Mouse (Mus musculus) midbrain, embryonic 10.5 days (tissue): ENCODE data around the gene Siah2. TPM values are rescaled to one million over a fixed set of nuclear protein-coding genes. Genes with fewer than 3 reads are reported as not detected.

Experiments
- DNase-seq: peaks from one replicate; pipeline ENCODE4 v3.0.0-alpha.2; 2017; ENCODE audit warnings: low spot score
- H3K27ac ChIP-seq: fragments of 300-500 bp; sonication (generic); replicated peaks from 2 replicates; pipeline ENCODE4 v1.5.1; 2016; ENCODE audit warnings: mild to moderate bottlenecking
- H3K27me3 ChIP-seq: fragments of 300-500 bp; sonication (generic); 2 replicates; pipeline ENCODE4 v1.6.1; 2016; ENCODE audit warnings: low read depth, mild to moderate bottlenecking; ENCODE audit not compliant: poor library complexity, severe bottlenecking
- H3K36me3 ChIP-seq: fragments of 300-500 bp; sonication (generic); 2 replicates; pipeline ENCODE4 v1.6.1; 2016; ENCODE audit warnings: mild to moderate bottlenecking, moderate library complexity
- H3K4me1 ChIP-seq: fragments of 300-500 bp; sonication (generic); 2 replicates; pipeline ENCODE4 v1.6.1; 2016
- H3K4me3 ChIP-seq: fragments of 300-500 bp; sonication (generic); 2 replicates; pipeline ENCODE4 v1.5.1; 2016; ENCODE audit warnings: mild to moderate bottlenecking, moderate library complexity
- H3K9me3 ChIP-seq: fragments of 300-500 bp; sonication (generic); replicated peaks from 2 replicates; pipeline ENCODE4 v1.6.1; 2016; ENCODE audit warnings: mild to moderate bottlenecking
- WGBS: fragments of 180-500 bp; shearing (Covaris S2); methylation state at CpG from one replicate; pipeline ENCODE4 v1.1.7; 2016; 5-methylcytosine and 5-hydroxymethylcytosine counted together
- polyA plus RNA-seq: library from polyadenylated mRNA; unstranded; fragments of >200 nt; fragmentation: Nextera tagmentation; extraction: Ambion mirVana; gene quantifications from 2 replicates; pipeline ENCODE4 v1.2.1, GENCODE M21; 2016

Siah2 gene
- polyA plus RNA-seq, 1 experiment from 2014 or later = 2.7 TPM

- H3K4me1 ChIP-seq = peaks cover 33% of the 10 kb centered on the region
- H3K27ac ChIP-seq = no peak overlapping the region
- H3K4me3 ChIP-seq = no peak overlapping the region
- no peaks in the 10 kb centered on the region for H3K9me3 ChIP-seq
- no peak for DNase-seq
- 0 out of 2 replicates have a peak, but pooled peaks cover 7% of the 10 kb centered on the region for H3K36me3 ChIP-seq
- WGBS = 74% methylated on average over 4 of the region's 4 CpGs
- no peaks in the 10 kb centered on the region for H3K27me3 ChIP-seq
Measured at GRCm38 (mm10) chr3:58679996-58680395, 12.2 kb downstream of the Siah2 start.

GRCm38 (mm10) chr3:58678905-58679304, 13.3 kb downstream of the Siah2 start:
- 63% methylated on average over 2 of the region's 2 CpGs for WGBS
- H3K4me3 ChIP-seq = no peak overlapping the region
- no peaks in the 10 kb centered on the region for H3K27me3 ChIP-seq
- H3K4me1 ChIP-seq = peaks cover 33% of the 10 kb centered on the region
- no peak overlapping the region for H3K27ac ChIP-seq
- DNase-seq = no peak
- H3K36me3 ChIP-seq = 0 out of 2 replicates have a peak, but pooled peaks cover 7% of the 10 kb centered on the region
- no peaks in the 10 kb centered on the region for H3K9me3 ChIP-seq

GRCm38 (mm10) chr3:58678384-58678783, 13.8 kb downstream of the Siah2 start:
- H3K9me3 ChIP-seq = no peaks in the 10 kb centered on the region
- H3K27ac ChIP-seq = no peak overlapping the region; the same call in 1 of the 2 replicates
- 66% methylated on average over 8 of the region's 8 CpGs for WGBS
- H3K27me3 ChIP-seq = no peaks in the 10 kb centered on the region
- DNase-seq = no peak
- peaks cover 33% of the 10 kb centered on the region for H3K4me1 ChIP-seq
- 0 out of 2 replicates have a peak, but pooled peaks cover 7% of the 10 kb centered on the region for H3K36me3 ChIP-seq
- H3K4me3 ChIP-seq = no peak overlapping the region

GRCm38 (mm10) chr3:58677615-58678014, 14.6 kb downstream of the Siah2 start:
- Histone ChIP-seq H3K27ac (no peak overlapping the region), H3K27me3 (no peaks in the 10 kb centered on the region), H3K36me3 (0 out of 2 replicates have a peak, but pooled peaks cover 7% of the 10 kb centered on the region), H3K4me1 (peaks cover 33% of the 10 kb centered on the region), H3K4me3 (no peak overlapping the region), H3K9me3 (no peaks in the 10 kb centered on the region)
- DNase-seq = no peak
- 56% methylated on average over 3 of the region's 3 CpGs for WGBS

- Histone ChIP-seq H3K9me3 (no peaks in the 10 kb centered on the region), H3K36me3 (0 out of 2 replicates have a peak, but pooled peaks cover 7% of the 10 kb centered on the region)
Measured at GRCm38 (mm10) chr3:58673295-58673694, 18.9 kb downstream of the Siah2 start.

GRCm38 (mm10) chr3:58672481-58673183, 19.6 kb downstream of the Siah2 start:
- Histone ChIP-seq H3K9me3 (no peaks in the 10 kb centered on the region), H3K27ac (no peak overlapping the region), H3K36me3 (0 out of 2 replicates have a peak, but pooled peaks cover 7% of the 10 kb centered on the region), H3K27me3 (no peaks in the 10 kb centered on the region), H3K4me3 (no peak overlapping the region), H3K4me1 (peaks cover 9% of the 10 kb centered on the region)
- DNase-seq = no peak
- 80% methylated on average over 4 of the region's 4 CpGs for WGBS

More at GRCm38 (mm10) chr3:58673295-58673694, 18.9 kb downstream of the Siah2 start:
- Histone ChIP-seq H3K4me1 (peaks cover 14% of the 10 kb centered on the region), H3K27me3 (no peaks in the 10 kb centered on the region), H3K27ac (no peak overlapping the region), H3K4me3 (no peak overlapping the region)
- 94% methylated on average over 5 of the region's 5 CpGs for WGBS
- DNase-seq = no peak

- WGBS = 68% methylated on average over 6 of the region's 6 CpGs
- H3K27me3 ChIP-seq = no peaks in the 10 kb centered on the region
Measured at GRCm38 (mm10) chr3:58671616-58672250, 20.5 kb downstream of the Siah2 start.

GRCm38 (mm10) chr3:58663970-58664369, 28.2 kb downstream of the Siah2 start:
- Histone ChIP-seq H3K27ac (no peak overlapping the region), H3K4me1 (no peaks in the 10 kb centered on the region), H3K4me3 (no peak overlapping the region), H3K27me3 (no peaks in the 10 kb centered on the region), H3K9me3 (peaks cover 7% of the 10 kb centered on the region; the same call in 1 of the 2 replicates), H3K36me3 (no peaks in the 10 kb centered on the region)
- 92% methylated on average over 7 of the region's 7 CpGs for WGBS
- DNase-seq = no peak

More at GRCm38 (mm10) chr3:58671616-58672250, 20.5 kb downstream of the Siah2 start:
- H3K27ac ChIP-seq = no peak overlapping the region
- no peak overlapping the region for H3K4me3 ChIP-seq
- no peaks in the 10 kb centered on the region for H3K9me3 ChIP-seq
- DNase-seq = no peak
- 0 out of 2 replicates have a peak, but pooled peaks cover 7% of the 10 kb centered on the region for H3K36me3 ChIP-seq
- no peaks in the 10 kb centered on the region; the same call in 1 of the 2 replicates for H3K4me1 ChIP-seq

- no peak for DNase-seq
Measured at GRCm38 (mm10) chr3:58660636-58661035, 31.6 kb downstream of the Siah2 start.

GRCm38 (mm10) chr3:58657356-58657755, 34.8 kb downstream of the Siah2 start:
- 0 out of 2 replicates have a peak, but pooled peaks cover 5% of the 10 kb centered on the region for H3K4me1 ChIP-seq
- no peak overlapping the region for H3K27ac ChIP-seq
- WGBS = 35% methylated on average over 2 of the region's 2 CpGs
- no peaks in the 10 kb centered on the region for H3K9me3 ChIP-seq
- no peak overlapping the region for H3K4me3 ChIP-seq
- H3K27me3 ChIP-seq = no peaks in the 10 kb centered on the region
- no peaks in the 10 kb centered on the region for H3K36me3 ChIP-seq
- no peak for DNase-seq

More at GRCm38 (mm10) chr3:58660636-58661035, 31.6 kb downstream of the Siah2 start:
- 86% methylated on average over 4 of the region's 4 CpGs for WGBS
- Histone ChIP-seq H3K27ac (no peak overlapping the region), H3K27me3 (no peaks in the 10 kb centered on the region), H3K9me3 (no peaks in the 10 kb centered on the region), H3K4me3 (no peak overlapping the region), H3K4me1 (0 out of 2 replicates have a peak, but pooled peaks cover 2% of the 10 kb centered on the region), H3K36me3 (no peaks in the 10 kb centered on the region)

GRCm38 (mm10) chr3:58655362-58656130, 36.7 kb downstream of the Siah2 start:
- H3K4me1 ChIP-seq = 0 out of 2 replicates have a peak, but pooled peaks cover 5% of the 10 kb centered on the region
- 58% methylated on average over 17 of the region's 17 CpGs for WGBS
- H3K36me3 ChIP-seq = no peaks in the 10 kb centered on the region
- H3K27ac ChIP-seq = no peak overlapping the region
- DNase-seq = peak; percentile 58
- no peak overlapping the region for H3K4me3 ChIP-seq
- no peaks in the 10 kb centered on the region for H3K9me3 ChIP-seq
- H3K27me3 ChIP-seq = no peaks in the 10 kb centered on the region

- H3K36me3 ChIP-seq = no peaks in the 10 kb centered on the region
- WGBS = 69% methylated on average over 5 of the region's 5 CpGs
- no peaks in the 10 kb centered on the region for H3K9me3 ChIP-seq
- DNase-seq = no peak
- H3K27ac ChIP-seq = no peak overlapping the region
- 0 out of 2 replicates have a peak, but pooled peaks cover 5% of the 10 kb centered on the region for H3K4me1 ChIP-seq
- no peak overlapping the region for H3K4me3 ChIP-seq
- H3K27me3 ChIP-seq = no peaks in the 10 kb centered on the region
Measured at GRCm38 (mm10) chr3:58653907-58654306, 38.3 kb downstream of the Siah2 start.
